Mouse (Mus musculus) midbrain, embryonic 15.5 days (tissue): ENCODE results near the gene Nxf1. TPM values are rescaled to one million over a fixed set of nuclear protein-coding genes. Genes with fewer than 3 reads are reported as not detected.
A peak's percentile ranks its signal among the peaks of the same experiment; 100 is the strongest.

Source experiments
- ATAC-seq: fragments of 200-750 bp; cut with Nextera tagmentation; replicated peaks from 2 replicates; pipeline ENCODE4 v1.8.0; 2017; ENCODE audit warnings: moderate TSS enrichment
- H3K27ac ChIP-seq: fragments of 300-500 bp; sonication (generic); 2 replicates; pipeline ENCODE4 v1.5.1; 2015; ENCODE audit warnings: mild to moderate bottlenecking, inconsistent platforms
- H3K27me3 ChIP-seq: fragments of 300-500 bp; sonication (generic); replicated peaks from 2 replicates; pipeline ENCODE4 v1.6.1; 2015; ENCODE audit warnings: inconsistent platforms
- H3K36me3 ChIP-seq: fragments of 300-500 bp; sonication (generic); replicated peaks from 2 replicates; pipeline ENCODE4 v1.6.1; 2015; ENCODE audit warnings: inconsistent platforms
- H3K4me1 ChIP-seq: fragments of 300-500 bp; sonication (generic); 2 replicates; pipeline ENCODE4 v1.6.1; 2015; ENCODE audit warnings: inconsistent platforms
- H3K4me2 ChIP-seq: fragments of 300-500 bp; sonication (generic); 2 replicates; pipeline ENCODE4 v1.6.1; 2015; ENCODE audit warnings: inconsistent platforms, mild to moderate bottlenecking, moderate library complexity
- H3K4me3 ChIP-seq: fragments of 300-500 bp; sonication (generic); 2 replicates; pipeline ENCODE4 v1.5.1; 2015; ENCODE audit warnings: mild to moderate bottlenecking, inconsistent platforms
- H3K9ac ChIP-seq: fragments of 300-500 bp; sonication (generic); 2 replicates; pipeline ENCODE4 v1.6.1; 2015; ENCODE audit warnings: mild to moderate bottlenecking, inconsistent platforms
- H3K9me3 ChIP-seq: fragments of 300-500 bp; sonication (generic); 2 replicates; pipeline ENCODE4 v1.6.1; 2016; ENCODE audit warnings: inconsistent platforms
- WGBS: fragments of 180-500 bp; shearing (Covaris S2); methylation state at CpG from one replicate; pipeline ENCODE4 v1.1.7; 2015; ENCODE audit warnings: mixed read lengths; 5-methylcytosine and 5-hydroxymethylcytosine counted together
- polyA plus RNA-seq: library from polyadenylated mRNA; unstranded; fragments of >200 nt; fragmentation: Nextera tagmentation; extraction: Ambion mirVana; gene quantifications from 2 replicates; pipeline ENCODE4 v1.2.1, GENCODE M21; 2015

The Nxf1 gene
- polyA plus RNA-seq, 1 experiment from 2014 or later = 161 TPM

DNA sequence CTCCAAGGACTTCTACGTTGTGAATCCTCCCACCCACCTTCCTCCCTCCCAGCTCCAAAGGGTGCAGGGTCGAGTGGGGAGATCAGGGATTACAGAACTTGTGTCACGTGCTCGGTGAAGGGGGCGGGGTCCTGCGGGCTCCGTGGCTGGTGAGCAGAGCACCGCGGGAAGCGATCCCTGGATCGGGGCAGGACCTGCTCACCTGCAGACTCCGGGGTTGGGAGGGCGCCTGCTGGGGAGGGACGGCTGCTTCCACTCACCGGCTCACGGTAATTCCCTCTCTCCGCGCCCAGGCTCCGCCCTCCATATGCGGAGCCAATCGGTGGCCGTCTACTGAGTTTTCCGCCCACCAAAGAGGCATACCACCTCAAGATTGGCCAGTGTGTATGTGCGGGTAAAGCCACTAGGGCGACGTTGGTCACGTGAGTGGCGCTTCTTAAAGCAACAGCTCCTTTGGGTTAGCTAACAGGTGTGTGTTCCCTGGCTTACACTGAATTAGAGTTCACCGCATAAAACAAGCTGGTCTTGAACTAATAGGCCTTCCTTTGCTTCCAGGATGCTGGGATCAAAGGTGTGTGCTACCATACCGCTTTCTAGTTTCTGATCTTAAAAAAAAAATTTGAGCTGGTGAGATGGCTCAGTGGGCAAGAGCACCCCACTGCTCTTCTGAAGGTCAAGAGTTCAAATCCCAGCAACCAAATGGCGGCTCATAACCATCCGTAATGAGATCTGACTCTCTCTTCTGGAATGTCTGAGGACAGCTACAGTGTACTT is 29.3 kb downstream of the Nxf1 start, which contains the start of gene Taf6l:
TSS of gene Taf6l (minus strand) at position 410 of the 774 bp plus-strand sequence.
- peak within 1 kb of the TSS; percentile 77 for H3K4me2 ChIP-seq
- H3K27ac ChIP-seq = peak within 1 kb of the TSS; percentile 89
- ATAC-seq = peak; percentile 99
- H3K27me3 ChIP-seq = no peaks in the 10 kb centered on the region
- H3K4me1 ChIP-seq = peaks cover 25% of the 10 kb centered on the region
- no peaks in the 10 kb centered on the region for H3K9me3 ChIP-seq
- under 1% methylated on average over 32 of the region's 32 CpGs for WGBS
- H3K4me3 ChIP-seq = peak within 1 kb of the TSS; percentile 93
- peaks cover 16% of the 10 kb centered on the region; the same call in 1 of the 2 replicates for H3K36me3 ChIP-seq
- H3K9ac ChIP-seq = peak within 1 kb of the TSS; percentile 78

DNA sequence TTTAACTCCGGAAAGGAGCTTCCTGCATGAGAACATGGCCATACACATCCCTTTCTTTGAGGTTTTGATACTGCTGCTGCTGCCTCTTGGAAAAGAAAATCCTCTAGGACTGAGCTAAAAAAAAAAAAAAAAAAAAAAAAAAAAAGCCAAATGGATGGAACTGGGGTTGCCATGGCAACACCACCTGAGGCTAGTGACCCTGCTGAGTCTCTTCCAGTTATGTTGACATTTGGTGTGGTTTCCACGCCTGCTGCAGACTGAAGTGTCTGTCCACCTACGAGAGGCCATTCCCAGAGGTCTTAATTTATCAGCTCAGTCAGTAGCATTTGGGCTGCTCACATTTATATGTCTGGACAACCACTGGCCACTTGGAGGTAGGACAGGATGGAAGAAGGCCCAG is 31.6 kb downstream of the Nxf1 start:
- H3K9me3 ChIP-seq = no peaks in the 10 kb centered on the region
- WGBS = 12% methylated on average over 3 of the region's 3 CpGs
- H3K36me3 ChIP-seq = peaks cover 12% of the 10 kb centered on the region
- no peak overlapping the region for H3K4me3 ChIP-seq
- no peak overlapping the region for H3K9ac ChIP-seq
- H3K27me3 ChIP-seq = no peaks in the 10 kb centered on the region
- peak overlapping the region; percentile 43 for H3K27ac ChIP-seq
- peaks cover 25% of the 10 kb centered on the region for H3K4me1 ChIP-seq
- no peak for ATAC-seq
- H3K4me2 ChIP-seq = no peak overlapping the region

DNA sequence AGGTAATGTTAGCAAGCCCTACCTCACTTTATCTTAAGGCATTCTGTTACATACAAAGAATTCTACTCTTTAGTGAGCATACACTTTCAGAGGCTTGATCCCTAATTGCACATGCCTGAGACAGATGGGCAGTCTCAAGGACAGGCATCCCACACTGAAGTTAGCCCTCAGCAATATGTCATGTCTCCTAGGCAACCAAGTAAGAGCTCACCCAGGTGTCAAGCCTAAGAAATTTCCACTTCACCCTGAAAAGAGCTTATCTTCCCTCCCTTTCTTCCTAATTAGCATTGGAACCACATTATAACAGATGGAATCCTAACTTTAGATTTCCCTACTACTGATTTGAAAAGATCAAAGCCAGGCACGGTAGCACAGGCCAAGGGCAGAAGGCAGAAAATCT is 32.3 kb downstream of the Nxf1 start:
- Histone ChIP-seq H3K27me3 (no peaks in the 10 kb centered on the region), H3K27ac (peak overlapping the region; percentile 43), H3K4me3 (no peak overlapping the region), H3K4me2 (no peak overlapping the region), H3K36me3 (peaks cover 18% of the 10 kb centered on the region), H3K9ac (0 out of 2 replicates have a peak overlapping the region, but pooled peaks have one; percentile 17), H3K4me1 (peaks cover 25% of the 10 kb centered on the region), H3K9me3 (no peaks in the 10 kb centered on the region)
- WGBS = 31% methylated on average over 1 of the region's 1 CpGs
- no peak for ATAC-seq

DNA sequence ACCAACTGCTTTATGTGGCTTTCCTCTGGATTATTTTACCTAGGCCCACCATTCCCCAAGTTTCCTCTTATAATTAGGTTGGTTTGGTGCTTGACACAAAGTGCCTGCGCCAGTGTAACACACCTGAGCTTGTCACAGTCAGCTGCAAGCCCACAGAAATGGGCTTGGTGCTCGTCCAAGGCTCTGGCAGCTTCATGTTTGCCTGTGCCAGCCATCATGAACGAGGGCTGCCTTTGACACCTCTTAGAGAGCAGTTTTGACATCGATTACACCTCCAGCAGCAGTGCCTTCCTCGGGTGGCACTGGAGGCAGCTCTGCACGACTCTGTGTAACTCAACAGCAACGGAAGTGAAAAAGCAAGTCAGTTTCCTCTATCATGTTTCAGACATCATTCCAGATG is 33.3 kb downstream of the Nxf1 start:
- no peak for ATAC-seq
- 83% methylated on average over 7 of the region's 7 CpGs for WGBS
- no peaks in the 10 kb centered on the region for H3K9me3 ChIP-seq
- no peak overlapping the region for H3K9ac ChIP-seq
- peaks cover 19% of the 10 kb centered on the region for H3K4me1 ChIP-seq
- H3K36me3 ChIP-seq = peaks cover 20% of the 10 kb centered on the region
- no peak overlapping the region for H3K4me3 ChIP-seq
- H3K27me3 ChIP-seq = no peaks in the 10 kb centered on the region
- H3K4me2 ChIP-seq = no peak overlapping the region
- H3K27ac ChIP-seq = no peak overlapping the region

DNA sequence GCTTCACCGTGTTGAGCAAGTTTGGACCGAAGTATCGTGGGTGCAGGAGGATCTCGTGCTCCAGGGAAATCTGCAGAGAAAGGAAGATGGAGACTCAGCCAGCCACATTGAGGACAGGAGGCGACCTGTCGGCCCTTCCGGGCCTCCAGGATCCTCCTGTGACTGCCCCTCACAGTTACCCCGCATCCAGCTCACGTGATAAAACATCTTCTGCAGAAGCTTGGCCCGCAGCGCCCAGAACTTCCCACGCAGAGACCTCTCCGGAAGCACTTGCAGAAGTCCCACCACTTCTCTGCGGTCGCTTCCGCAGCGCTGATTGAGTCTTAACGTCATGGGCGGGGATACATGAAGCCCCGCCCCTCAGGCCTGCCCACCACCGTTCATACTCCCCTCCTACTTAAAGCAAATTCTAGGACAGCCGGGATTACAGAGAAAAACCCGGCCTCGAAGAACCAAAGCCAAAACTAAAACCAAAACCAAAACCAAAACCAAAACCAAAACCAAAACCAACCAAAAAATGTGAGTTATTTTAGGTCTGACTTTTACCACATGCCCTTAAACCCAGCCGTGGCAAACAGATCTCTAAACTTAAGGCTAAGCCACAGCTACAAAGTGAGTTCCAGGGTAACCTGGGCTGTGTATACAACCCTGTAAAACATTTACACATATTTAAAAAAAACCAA is 41.5 kb downstream of the Nxf1 start, which contains the start of gene Polr2g:
TSS of gene Polr2g (minus strand) at position 314 of the 683 bp plus-strand sequence.
- WGBS = 2% methylated on average over 25 of the region's 25 CpGs
- Histone ChIP-seq H3K9me3 (no peaks in the 10 kb centered on the region), H3K36me3 (peaks cover 10% of the 10 kb centered on the region), H3K4me1 (peaks cover 31% of the 10 kb centered on the region), H3K27me3 (no peaks in the 10 kb centered on the region), H3K4me3 (peak within 1 kb of the TSS; percentile 85), H3K27ac (peak within 1 kb of the TSS; percentile 68), H3K9ac (peak within 1 kb of the TSS; percentile 65), H3K4me2 (peak within 1 kb of the TSS; percentile 92)
- ATAC-seq = peak; percentile 70

DNA sequence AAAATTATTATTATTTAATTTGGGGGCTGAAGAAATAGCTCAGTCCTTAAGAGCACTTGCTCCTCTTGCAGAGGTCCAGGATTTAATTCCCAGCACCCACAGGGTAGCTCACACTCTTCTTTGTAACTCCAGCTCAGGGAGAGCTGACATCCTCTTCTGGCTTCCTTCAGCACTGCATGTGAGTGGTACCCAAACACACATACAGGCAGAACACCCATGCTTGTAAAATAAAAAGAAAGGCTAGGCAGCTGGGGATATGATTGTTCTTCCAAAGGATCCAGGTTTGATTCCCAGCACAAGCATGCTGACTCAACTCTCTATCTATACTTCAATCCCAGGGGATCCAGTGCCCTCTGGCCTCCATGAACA is 42.1 kb downstream of the Nxf1 start:
- Histone ChIP-seq H3K4me3 (peak overlapping the region; percentile 85; the same call in 1 of the 2 replicates), H3K27ac (0 out of 2 replicates have a peak overlapping the region, but pooled peaks have one; percentile 68), H3K9ac (no peak overlapping the region), H3K9me3 (no peaks in the 10 kb centered on the region), H3K27me3 (no peaks in the 10 kb centered on the region), H3K4me2 (peak overlapping the region; percentile 92), H3K4me1 (peaks cover 37% of the 10 kb centered on the region), H3K36me3 (peaks cover 5% of the 10 kb centered on the region)
- no peak for ATAC-seq

DNA sequence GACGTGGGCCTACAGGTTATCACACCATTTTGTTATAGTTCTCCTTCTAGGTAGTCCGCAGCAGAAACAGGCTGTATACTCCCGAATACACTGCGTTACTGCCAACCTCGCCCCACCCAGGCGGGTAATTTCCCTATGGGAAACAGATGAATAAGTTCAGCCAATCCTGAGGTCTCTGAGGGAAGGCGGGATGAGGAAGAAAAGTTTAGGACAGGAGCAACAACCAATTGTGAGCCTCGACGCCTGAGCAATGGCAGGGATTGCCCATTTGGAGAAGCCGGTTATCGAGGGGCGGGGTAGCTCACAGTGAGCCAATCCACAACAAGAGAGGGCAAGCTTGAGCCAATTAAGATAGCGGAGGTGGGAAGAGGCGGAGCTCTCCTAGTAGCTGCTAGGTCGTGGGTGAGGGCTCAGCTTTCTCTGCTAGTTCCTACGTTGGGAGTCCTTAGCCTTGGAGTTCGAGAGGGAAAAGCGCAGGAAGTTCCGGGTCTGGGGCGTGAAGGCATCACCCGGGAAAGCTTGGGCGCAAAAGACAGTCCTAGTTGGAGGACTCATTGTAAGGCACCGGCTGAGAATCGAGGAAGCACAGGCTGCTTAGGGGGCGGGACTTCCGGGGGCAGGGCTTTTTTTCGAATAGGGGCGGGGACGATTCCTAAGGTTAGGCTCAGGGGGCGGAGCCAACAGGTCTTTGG is 45.4 kb downstream of the Nxf1 start, which contains the start of gene Zbtb3:
TSS of gene Zbtb3 (plus strand) at position 426 of the 692 bp plus-strand sequence.
- Histone ChIP-seq H3K27me3 (no peaks in the 10 kb centered on the region), H3K36me3 (peaks cover 3% of the 10 kb centered on the region; the same call in 1 of the 2 replicates), H3K9me3 (no peaks in the 10 kb centered on the region), H3K9ac (peak within 1 kb of the TSS; percentile 65), H3K4me3 (peak within 1 kb of the TSS; percentile 67), H3K27ac (peak within 1 kb of the TSS; percentile 96), H3K4me1 (peaks cover 35% of the 10 kb centered on the region), H3K4me2 (peak within 1 kb of the TSS; percentile 74)
- under 1% methylated on average over 30 of the region's 30 CpGs for WGBS
- peak; percentile 98 for ATAC-seq

DNA sequence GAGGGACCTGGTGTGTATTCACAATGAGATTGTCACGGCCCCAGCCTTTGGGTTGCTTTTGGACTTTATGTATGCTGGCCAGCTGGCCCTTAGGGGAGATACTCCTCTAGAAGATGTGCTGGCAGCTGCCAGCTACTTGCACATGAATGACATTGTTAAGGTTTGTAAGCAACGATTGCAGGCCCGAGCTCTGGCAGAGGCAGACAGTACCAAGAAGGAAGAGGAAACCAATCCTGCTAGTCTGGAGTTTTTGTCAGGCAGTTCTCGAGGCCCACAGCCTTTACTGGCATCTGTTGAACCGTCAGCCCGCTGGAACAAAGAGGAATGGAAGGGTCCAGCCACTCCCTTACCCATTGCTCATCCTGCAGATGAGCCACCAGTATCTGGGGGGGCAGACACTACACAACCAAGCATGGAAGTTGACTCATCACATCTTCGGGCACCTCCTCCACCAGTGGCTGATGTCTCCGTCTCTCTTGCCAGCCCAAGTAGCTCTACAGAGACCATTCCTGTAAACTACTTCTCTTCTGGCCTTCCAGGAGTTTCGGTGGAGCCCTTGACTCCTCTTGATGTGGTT is 46.4 kb downstream of the Nxf1 start:
- Histone ChIP-seq H3K4me1 (peaks cover 28% of the 10 kb centered on the region), H3K4me2 (peak overlapping the region; percentile 74), H3K9me3 (no peaks in the 10 kb centered on the region), H3K36me3 (peaks cover 3% of the 10 kb centered on the region; the same call in 1 of the 2 replicates), H3K27ac (peak overlapping the region; percentile 96), H3K27me3 (no peaks in the 10 kb centered on the region), H3K9ac (no peak overlapping the region), H3K4me3 (peak overlapping the region; percentile 67)
- WGBS = 85% methylated on average over 9 of the region's 9 CpGs
- no peak for ATAC-seq

DNA sequence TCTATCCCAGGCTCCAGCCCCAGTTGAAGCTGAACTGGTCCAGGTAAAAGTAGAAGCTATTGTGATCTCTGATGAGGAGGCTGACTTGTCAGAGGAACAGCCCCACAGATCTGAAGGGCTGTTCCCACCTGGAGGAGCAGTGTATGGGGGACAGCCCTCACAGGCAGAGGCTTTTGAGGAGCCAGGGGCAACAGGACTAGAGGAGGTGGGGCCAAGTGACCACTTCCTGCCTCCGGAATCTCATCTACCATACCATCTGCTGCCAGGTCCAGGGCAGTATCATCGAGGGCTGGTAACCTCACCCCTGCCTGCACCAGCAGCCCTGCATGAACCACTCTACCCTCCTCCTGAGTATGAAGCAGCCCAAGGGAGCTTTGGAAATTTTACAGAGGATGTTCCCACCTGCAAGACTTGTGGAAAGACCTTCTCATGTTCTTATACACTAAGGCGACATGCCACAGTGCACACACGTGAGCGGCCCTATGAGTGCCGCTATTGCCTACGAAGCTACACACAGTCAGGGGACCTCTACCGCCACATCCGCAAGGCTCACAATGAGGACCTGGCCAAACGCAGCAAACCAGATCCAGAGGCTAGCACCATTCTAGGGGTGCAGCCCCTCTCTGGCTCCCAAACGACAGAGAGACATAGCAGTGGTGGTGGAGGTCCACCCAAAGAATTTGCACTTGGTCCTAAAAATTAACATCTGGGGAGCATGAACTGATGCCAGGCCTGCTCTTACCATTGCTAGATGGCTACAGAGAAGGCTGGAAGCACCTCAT is 47.2 kb downstream of the Nxf1 start:
- Histone ChIP-seq H3K27ac (no peak overlapping the region), H3K4me3 (no peak overlapping the region), H3K4me2 (no peak overlapping the region), H3K4me1 (peaks cover 21% of the 10 kb centered on the region), H3K9ac (no peak overlapping the region), H3K27me3 (no peaks in the 10 kb centered on the region), H3K36me3 (peaks cover 7% of the 10 kb centered on the region; the same call in 1 of the 2 replicates), H3K9me3 (no peaks in the 10 kb centered on the region)
- 91% methylated on average over 11 of the region's 11 CpGs for WGBS
- no peak for ATAC-seq

DNA sequence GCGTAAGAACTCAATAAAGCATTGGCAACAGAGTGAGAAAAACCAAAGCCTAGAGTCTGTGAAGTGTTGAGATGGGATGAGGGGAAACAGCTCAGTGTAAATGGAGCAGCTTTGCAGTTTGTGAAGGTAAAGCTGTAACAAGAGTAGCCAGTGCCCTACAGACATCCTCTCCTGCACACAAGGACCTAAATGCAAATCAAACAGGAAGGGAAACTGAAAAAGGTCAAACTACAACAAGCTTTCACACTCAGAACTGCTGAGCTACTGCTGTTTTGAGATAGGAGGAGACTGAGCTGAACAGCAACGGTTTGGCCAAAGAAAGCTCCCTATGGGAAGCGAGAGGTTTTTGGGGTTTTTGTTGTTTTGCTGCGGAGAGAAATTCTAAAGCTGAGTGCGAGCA is 49.9 kb downstream of the Nxf1 start:
- H3K27me3 ChIP-seq = no peaks in the 10 kb centered on the region
- WGBS = 90% methylated on average over 5 of the region's 5 CpGs
- H3K4me1 ChIP-seq = peaks cover 18% of the 10 kb centered on the region
- H3K4me2 ChIP-seq = no peak overlapping the region
- H3K9me3 ChIP-seq = no peaks in the 10 kb centered on the region
- H3K27ac ChIP-seq = no peak overlapping the region
- no peak overlapping the region for H3K4me3 ChIP-seq
- H3K9ac ChIP-seq = no peak overlapping the region
- no peak for ATAC-seq
- H3K36me3 ChIP-seq = peaks cover 14% of the 10 kb centered on the region

DNA sequence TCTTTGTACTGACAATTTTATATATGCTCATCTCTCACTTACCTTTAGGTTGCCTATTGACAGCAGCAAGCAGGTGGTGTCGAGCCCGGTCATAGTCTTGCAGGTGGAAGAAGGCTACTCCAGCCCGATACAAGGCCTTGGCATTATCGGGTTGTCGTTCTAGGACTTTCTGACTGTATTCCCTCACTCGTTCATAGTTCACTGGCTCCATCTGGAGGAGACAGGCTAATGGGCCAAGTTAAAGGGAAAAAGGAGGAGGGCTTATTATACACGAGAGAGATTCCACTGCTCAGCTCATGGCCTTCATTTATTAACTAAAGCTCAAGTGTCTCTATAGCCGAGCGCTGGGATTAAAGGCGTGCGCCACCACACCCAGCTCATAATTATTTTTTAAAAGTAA is 58.9 kb downstream of the Nxf1 start:
- H3K9ac ChIP-seq = peak overlapping the region; percentile 31; the same call in 1 of the 2 replicates
- H3K27me3 ChIP-seq = no peaks in the 10 kb centered on the region
- H3K27ac ChIP-seq = no peak overlapping the region
- peaks cover 3% of the 10 kb centered on the region; the same call in 1 of the 2 replicates for H3K36me3 ChIP-seq
- H3K4me1 ChIP-seq = peaks cover 33% of the 10 kb centered on the region
- no peak overlapping the region for H3K4me3 ChIP-seq
- H3K9me3 ChIP-seq = no peaks in the 10 kb centered on the region
- no peak overlapping the region for H3K4me2 ChIP-seq
- 69% methylated on average over 11 of the region's 11 CpGs for WGBS
- no peak for ATAC-seq
